Mouse (Mus musculus) brain, embryonic 14.5 days (tissue): ENCODE measurements at regions not wholly inside any gene's neighbourhood (a gene's known extent, or its start where the extent isn't known, plus 50 kb on each side); places are given as distances from the start of the nearest gene placed in this dataset.

ENCODE experiments used
- CTCF ChIP-seq: fragments of 200-500 bp; IDR thresholded peaks from 2 replicates; pipeline ENCODE4 v1.5.1; 2012; ENCODE audit warnings: inconsistent platforms, mild to moderate bottlenecking, moderate library complexity, borderline replicate concordance; ENCODE audit not compliant: insufficient read depth, insufficient read length; ENCODE audit errors: extremely low read depth
- POLR2A ChIP-seq: fragments of 200-500 bp; IDR thresholded peaks from 2 replicates; pipeline ENCODE4 v1.6.1; 2012; ENCODE audit warnings: mild to moderate bottlenecking, inconsistent platforms, borderline replicate concordance; ENCODE audit not compliant: poor library complexity, insufficient read depth, insufficient read length, severe bottlenecking; ENCODE audit errors: extremely low read depth

GRCm38 (mm10) chr15:49065069-49065468 is 4819.6 kb upstream of the Gm7489 start:
- no peak for TF ChIP-seq POLR2A
- TF ChIP-seq CTCF: no peak
